Mouse (Mus musculus): ENCODE measurements around the gene Zfp62.

- TF ChIP-seq GATA1 (IDR thresholded peaks at IDR 0.05; ENCODE audit: borderline replicate concordance, low read length) (no peak), FLI1 (IDR thresholded peaks at IDR 0.05; ENCODE audit: low read length) (no peak)
These were observed 27.7 kb upstream of the Zfp62 start for GRCm38 (mm10) chr11:49175345-49175744.
